Mouse (Mus musculus) kidney, adult 8-10 months (tissue): ENCODE measurements around the gene Pex13.
"Not testable (repeated sequence)": the region's sequence is repeated elsewhere in the genome, so short reads cannot be mapped to it uniquely, and the experiment has no call there.

Source experiments
- DNase-seq, 2 experiments: peaks; one replicate each; pipeline ENCODE4 v3.0.0; 2022

The Pex13 gene

GRCm38 (mm10) chr11:23634573-23634972 is 31.2 kb downstream of the Pex13 start:
- no peak for DNase-seq

GRCm38 (mm10) chr11:23633879-23634215 is 31.9 kb downstream of the Pex13 start:
- DNase-seq: no peak

- DNase-seq: peak; percentile 65 to 74
Measured at GRCm38 (mm10) chr11:23632945-23633878, 32.5 kb downstream of the Pex13 start, which contains the start of gene 0610010F05Rik. TSS of gene 0610010F05Rik (minus strand) at chr11:23633639.

GRCm38 (mm10) chr11:23630664-23631063 is 35.1 kb downstream of the Pex13 start:
- DNase-seq: no peak

GRCm38 (mm10) chr11:23618995-23619394 is 46.8 kb downstream of the Pex13 start:
- no peak for DNase-seq

- no peak for DNase-seq
Measured at GRCm38 (mm10) chr11:23614546-23614945, 51.2 kb downstream of the Pex13 start.

GRCm38 (mm10) chr11:23607291-23607690 is 58.5 kb downstream of the Pex13 start:
- not testable (repeated sequence) for DNase-seq
